Mouse (Mus musculus) forebrain, postnatal 0 days (tissue): ENCODE data around the gene Prdm16. TPM values are rescaled to one million over a fixed set of nuclear protein-coding genes. Genes with fewer than 3 reads are reported as not detected.

Experiments
- ATAC-seq: fragments of 200-750 bp; cut with Nextera tagmentation; 2 replicates; pipeline ENCODE4 v1.8.0; 2017; ENCODE audit warnings: mild to moderate bottlenecking, moderate library complexity
- DNase-seq: peaks from one replicate; pipeline ENCODE4 v3.0.0-alpha.2; 2015
- H3K27ac ChIP-seq: fragments of 300-500 bp; sonication (generic); 2 replicates; pipeline ENCODE4 v1.5.1; 2014; ENCODE audit warnings: low read depth, mild to moderate bottlenecking, antibody characterized with exemption, low read length, moderate library complexity, mixed read lengths
- H3K27me3 ChIP-seq: fragments of 300-500 bp; sonication (generic); 2 replicates; pipeline ENCODE4 v1.6.1; 2014; ENCODE audit warnings: mild to moderate bottlenecking, low read length, mixed read lengths; ENCODE audit not compliant: insufficient read depth
- H3K36me3 ChIP-seq: fragments of 300-500 bp; sonication (generic); 2 replicates; pipeline ENCODE4 v1.6.1; 2014; ENCODE audit warnings: mild to moderate bottlenecking, moderate library complexity; ENCODE audit not compliant: insufficient read depth
- H3K4me1 ChIP-seq: fragments of 300-500 bp; sonication (generic); 2 replicates; pipeline ENCODE4 v1.6.1; 2014; ENCODE audit warnings: antibody characterized with exemption; ENCODE audit not compliant: insufficient read depth
- H3K4me2 ChIP-seq: fragments of 300-500 bp; sonication (generic); 2 replicates; pipeline ENCODE4 v1.6.1; 2014; ENCODE audit warnings: low read depth, mild to moderate bottlenecking, moderate library complexity
- H3K4me3 ChIP-seq: fragments of 300-500 bp; sonication (generic); 2 replicates; pipeline ENCODE4 v1.5.1; 2014; ENCODE audit warnings: low read depth, low read length, mixed read lengths
- H3K9ac ChIP-seq: fragments of 300-500 bp; sonication (generic); 2 replicates; pipeline ENCODE4 v1.6.1; 2014; ENCODE audit warnings: mild to moderate bottlenecking
- H3K9me3 ChIP-seq: fragments of 300-500 bp; sonication (generic); 2 replicates; pipeline ENCODE4 v1.6.1; 2016; ENCODE audit warnings: low read length
- CTCF ChIP-seq: sonication (generic); IDR thresholded peaks from 2 replicates; pipeline ENCODE4 v1.5.1; 2016; ENCODE audit warnings: antibody characterized with exemption, control low read depth, low read depth
- WGBS: fragments of 180-500 bp; shearing (Covaris S2); extraction: QIAGEN DNeasy Blood & Tissue Kit; methylation state at CpG from one replicate; pipeline ENCODE4 v1.1.7; 2014; 5-methylcytosine and 5-hydroxymethylcytosine counted together
- polyA plus RNA-seq: library from polyadenylated mRNA; unstranded; fragments of >200 nt; fragmentation: Nextera tagmentation; extraction: Ambion mirVana; gene quantifications from 2 replicates; pipeline ENCODE4 v1.2.1, GENCODE M21; 2015
- total RNA-seq: library from RNA; depleted of rRNA; stranded (reverse); fragments of >200 nt; gene quantifications from 2 replicates; pipeline ENCODE4 v1.2.3, GENCODE M21; 2014

Gene Prdm16
- total and polyA plus RNA-seq, 2 experiments from 2014 or later, result 10.7 to 16.3 TPM

DNA sequence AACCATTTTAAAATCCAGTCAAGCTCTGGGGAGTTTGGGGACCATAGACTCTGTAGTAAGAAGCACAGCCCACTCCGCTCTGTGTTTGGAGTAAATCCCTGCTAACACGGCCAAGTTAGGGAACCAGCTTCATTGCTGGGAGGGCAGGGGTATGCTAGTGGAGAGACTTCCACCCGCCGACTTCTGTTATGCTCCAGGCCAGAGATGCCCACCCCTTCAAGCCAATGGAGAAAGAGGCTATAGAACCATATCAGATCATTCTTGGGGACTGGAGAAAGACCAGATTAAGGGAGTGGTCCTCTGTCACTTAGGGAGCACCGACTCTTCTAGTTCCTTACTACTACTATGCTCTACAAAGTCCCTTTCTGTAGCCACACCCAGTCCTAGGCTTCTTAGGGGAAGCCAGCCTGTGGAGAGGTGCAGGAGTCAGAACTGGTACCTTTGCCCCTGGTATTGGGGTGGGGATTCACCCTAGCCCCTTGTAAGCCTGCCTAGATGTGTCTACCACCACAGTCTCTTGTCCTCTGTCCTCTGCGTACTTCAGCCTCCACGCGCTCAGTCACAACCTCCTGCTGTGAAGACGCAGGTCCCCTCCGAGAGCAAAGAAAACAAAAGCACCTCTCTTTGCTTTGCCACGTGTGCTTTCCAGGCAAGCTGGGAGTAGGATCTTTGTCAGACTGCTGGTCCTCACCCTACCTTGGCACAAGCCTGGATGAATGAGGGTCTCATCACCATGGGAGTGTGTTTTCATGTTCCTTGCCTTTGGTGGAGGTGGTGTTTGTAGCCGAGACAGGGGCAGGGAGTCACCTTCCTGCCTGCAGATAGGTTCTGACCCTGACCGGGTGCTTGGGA is 3.1 kb upstream of the Prdm16 start:
- H3K4me3 ChIP-seq, result no peak overlapping the region
- no peaks in the 10 kb centered on the region for H3K9me3 ChIP-seq
- H3K4me2 ChIP-seq, result peak overlapping the region; percentile 61
- H3K27ac ChIP-seq, result no peak overlapping the region
- H3K9ac ChIP-seq, result no peak overlapping the region
- DNase-seq (no peak), ATAC-seq (no peak)
- TF ChIP-seq CTCF, result no peak
- H3K27me3 ChIP-seq, result peaks cover 45% of the 10 kb centered on the region
- no peaks in the 10 kb centered on the region for H3K36me3 ChIP-seq
- WGBS, result 30% methylated on average over 13 of the region's 13 CpGs
- no peaks in the 10 kb centered on the region; the same call in 1 of the 2 replicates for H3K4me1 ChIP-seq

DNA sequence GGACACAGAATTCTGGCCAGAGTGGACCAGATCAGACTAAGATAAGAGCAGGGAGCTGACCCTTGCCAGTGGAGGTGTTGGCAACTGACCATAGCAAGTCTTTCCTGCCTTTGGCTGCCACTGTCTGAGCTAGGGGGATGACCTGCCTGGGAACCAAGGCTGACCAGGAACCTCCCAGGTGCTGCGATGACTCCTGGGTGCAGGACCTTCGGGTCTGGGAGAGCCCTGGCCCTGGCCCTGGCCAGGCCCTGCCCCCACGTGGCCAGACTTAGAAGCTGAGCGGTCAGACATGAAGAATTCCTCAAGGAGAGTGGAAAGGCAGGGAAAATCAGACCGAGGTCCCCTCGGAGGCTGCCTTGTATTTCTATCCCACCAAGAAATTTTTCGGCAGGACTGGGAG is 2.5 kb upstream of the Prdm16 start:
- WGBS, result 14% methylated on average over 7 of the region's 7 CpGs
- Histone ChIP-seq H3K27ac (no peak overlapping the region), H3K27me3 (peaks cover 50% of the 10 kb centered on the region), H3K4me1 (no peaks in the 10 kb centered on the region; the same call in 1 of the 2 replicates), H3K4me3 (no peak overlapping the region; the same call in 1 of the 2 replicates), H3K9ac (no peak overlapping the region), H3K36me3 (no peaks in the 10 kb centered on the region), H3K9me3 (no peaks in the 10 kb centered on the region), H3K4me2 (peak overlapping the region; percentile 61)
- DNase-seq (no peak), ATAC-seq (no peak)
- peak; percentile 26; the same call in 1 of the 2 replicates for TF ChIP-seq CTCF

DNA sequence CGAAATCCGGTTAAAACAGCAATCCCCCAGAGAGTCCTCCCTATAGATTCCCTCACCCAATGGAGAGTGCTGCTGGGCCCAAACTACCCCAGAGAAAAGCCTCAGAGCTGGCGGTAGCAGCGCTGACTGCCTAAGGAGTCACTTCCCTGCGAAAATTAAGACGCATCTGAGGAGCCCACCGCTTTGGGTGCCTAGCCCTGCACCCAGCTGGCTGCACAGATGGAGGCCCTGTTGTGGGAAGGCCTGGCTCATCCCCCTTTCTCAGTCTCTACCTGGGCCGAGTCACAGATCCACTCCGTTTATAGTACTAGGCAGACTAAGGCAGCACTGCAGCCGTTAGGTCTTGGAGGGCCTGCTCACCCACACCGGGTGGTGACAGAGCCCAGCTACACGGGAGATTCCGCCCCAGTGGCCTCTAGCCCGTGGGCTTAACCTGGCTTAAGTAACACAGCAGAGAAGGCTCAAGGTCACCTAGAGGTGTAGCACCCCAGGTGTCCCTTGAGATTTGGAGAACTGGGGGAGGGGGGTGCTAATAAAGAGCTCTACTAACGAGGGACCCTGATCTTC is 1.7 kb upstream of the Prdm16 start:
- Histone ChIP-seq H3K27me3 (peaks cover 50% of the 10 kb centered on the region), H3K4me3 (peak overlapping the region; percentile 46), H3K9me3 (no peaks in the 10 kb centered on the region), H3K36me3 (no peaks in the 10 kb centered on the region), H3K4me1 (no peaks in the 10 kb centered on the region; the same call in 1 of the 2 replicates), H3K4me2 (peak overlapping the region; percentile 61), H3K27ac (peak overlapping the region; percentile 82; the same call in 1 of the 2 replicates), H3K9ac (peak overlapping the region; percentile 51)
- no peak for TF ChIP-seq CTCF
- ATAC-seq (no peak), DNase-seq (no peak)
- WGBS, result 12% methylated on average over 15 of the region's 15 CpGs

DNA sequence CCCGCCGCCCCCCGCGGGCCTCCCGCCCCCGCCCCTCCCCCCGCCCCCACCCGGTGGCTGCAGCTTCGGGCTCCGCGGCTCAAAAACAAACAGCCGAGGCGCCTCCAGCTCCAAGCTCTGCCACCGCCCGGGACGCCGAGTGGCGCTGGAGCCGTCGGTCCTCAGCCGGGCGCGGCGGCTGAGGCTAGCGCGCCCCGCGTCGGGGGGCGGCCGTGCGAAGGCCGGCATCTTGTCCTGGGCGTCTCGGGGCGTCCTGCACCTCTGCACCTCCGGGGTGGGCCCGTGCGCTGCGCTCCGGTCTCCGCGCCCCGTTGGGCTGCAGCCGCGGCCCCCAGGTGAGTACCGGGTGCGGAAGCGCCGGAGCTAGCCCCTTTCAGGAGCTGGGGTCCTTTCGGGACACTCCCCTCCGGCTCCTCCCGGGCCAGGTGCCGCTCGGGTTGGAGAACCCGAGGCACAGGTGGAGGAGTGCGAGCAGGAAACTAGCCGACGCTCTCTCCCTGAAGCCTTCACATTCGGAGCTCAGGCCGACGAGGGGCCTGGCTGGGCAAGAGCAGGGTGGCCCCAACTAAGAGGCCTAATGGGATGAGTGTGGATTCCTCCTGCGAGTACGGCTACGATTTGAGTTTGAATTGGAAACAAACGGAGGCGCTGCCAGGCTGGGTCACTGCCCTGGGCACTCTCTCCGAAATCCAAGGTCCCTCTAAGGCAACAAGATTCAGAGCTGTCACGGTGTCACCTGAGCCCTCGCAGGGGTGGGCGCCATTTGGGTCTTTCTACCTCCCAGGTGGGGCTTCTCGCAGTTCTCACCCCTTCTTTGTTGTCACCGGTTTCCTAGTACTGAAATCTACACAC is 1.0 kb upstream of the Prdm16 start:
- DNase-seq (no peak), ATAC-seq (no peak)
- H3K36me3 ChIP-seq, result no peaks in the 10 kb centered on the region
- peak overlapping the region; percentile 46 for H3K4me3 ChIP-seq
- H3K4me1 ChIP-seq, result no peaks in the 10 kb centered on the region; the same call in 1 of the 2 replicates
- H3K27me3 ChIP-seq, result peaks cover 43% of the 10 kb centered on the region
- no peak for TF ChIP-seq CTCF
- no peaks in the 10 kb centered on the region for H3K9me3 ChIP-seq
- H3K9ac ChIP-seq, result peak overlapping the region; percentile 51
- peak overlapping the region; percentile 61 for H3K4me2 ChIP-seq
- H3K27ac ChIP-seq, result peak overlapping the region; percentile 82
- WGBS, result 1% methylated on average over 62 of the region's 73 CpGs

DNA sequence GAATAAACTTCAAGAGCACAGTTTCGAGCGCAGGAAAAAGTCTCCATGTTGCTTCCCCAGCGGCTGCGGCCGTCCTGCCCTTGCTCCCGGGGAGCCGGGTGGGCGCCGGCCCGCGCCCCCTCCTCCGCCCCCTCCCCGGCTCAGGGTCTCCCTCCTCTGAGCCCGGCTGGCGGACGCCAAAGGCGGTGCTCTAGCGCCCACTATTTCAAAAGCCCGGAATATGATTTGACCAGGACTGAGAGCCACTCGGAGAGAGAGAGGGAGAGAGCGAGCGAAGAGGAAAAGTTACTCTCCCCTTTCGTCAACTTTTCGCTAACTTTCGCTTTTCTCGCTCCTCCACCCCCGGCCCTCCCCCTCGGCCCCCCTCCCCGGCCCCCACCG is 630 bp downstream of the Prdm16 start:
- 3% methylated on average over 26 of the region's 30 CpGs for WGBS
- Histone ChIP-seq H3K27me3 (peaks cover 41% of the 10 kb centered on the region), H3K27ac (peak overlapping the region; percentile 82), H3K4me2 (peak overlapping the region; percentile 61), H3K36me3 (no peaks in the 10 kb centered on the region), H3K4me1 (no peaks in the 10 kb centered on the region; the same call in 1 of the 2 replicates), H3K4me3 (peak overlapping the region; percentile 46), H3K9ac (peak overlapping the region; percentile 51), H3K9me3 (no peaks in the 10 kb centered on the region)
- peak; percentile 38 for TF ChIP-seq CTCF
- ATAC-seq (peak; percentile 56), DNase-seq (peak; percentile 72)

DNA sequence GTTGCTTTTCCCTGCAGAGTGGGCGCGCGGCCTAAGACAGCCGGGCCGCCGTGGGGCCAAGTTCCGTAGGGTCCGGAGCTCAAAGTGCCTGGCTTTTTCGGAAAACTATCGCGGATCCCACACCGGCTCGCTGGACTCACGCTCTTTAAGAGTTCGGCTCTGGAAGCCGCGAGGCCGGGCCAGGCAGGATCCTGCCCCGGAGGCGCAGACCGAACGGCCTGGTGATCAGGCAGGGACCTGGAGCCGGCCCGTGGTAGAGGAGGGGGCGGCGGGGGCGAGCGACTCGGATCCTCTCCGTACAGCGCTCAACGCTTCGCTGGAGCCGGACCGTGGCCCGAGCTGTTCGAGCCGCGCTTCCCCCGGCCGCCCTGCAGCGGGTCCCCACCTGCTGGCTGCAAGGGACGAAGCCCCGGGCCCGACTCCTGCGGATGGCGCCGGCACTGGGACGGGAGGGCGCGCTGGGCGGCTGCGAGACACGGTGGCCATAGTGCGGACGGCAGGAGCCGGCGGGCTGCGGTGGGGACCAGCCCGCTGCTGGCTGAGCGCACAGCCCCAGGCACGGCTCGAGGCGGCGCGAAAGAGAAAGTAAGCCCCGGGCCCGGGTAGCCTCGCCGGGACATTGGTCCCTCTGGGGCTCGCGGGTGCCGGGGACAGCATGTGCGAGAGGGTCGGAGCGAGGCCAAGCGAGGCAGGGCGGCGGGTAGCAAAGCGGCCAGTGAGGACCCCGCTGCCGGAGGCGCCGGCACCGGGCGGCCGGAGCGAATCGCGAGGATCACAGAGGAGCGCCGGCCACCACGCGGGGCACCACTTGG is 1.2 kb downstream of the Prdm16 start:
- DNase-seq (no peak), ATAC-seq (peak; percentile 38; the same call in 1 of the 2 replicates)
- peak overlapping the region; percentile 51 for H3K9ac ChIP-seq
- H3K4me1 ChIP-seq, result no peaks in the 10 kb centered on the region; the same call in 1 of the 2 replicates
- H3K36me3 ChIP-seq, result no peaks in the 10 kb centered on the region
- TF ChIP-seq CTCF, result no peak
- H3K27ac ChIP-seq, result peak overlapping the region; percentile 82
- H3K27me3 ChIP-seq, result peaks cover 38% of the 10 kb centered on the region
- peak overlapping the region; percentile 61 for H3K4me2 ChIP-seq
- H3K9me3 ChIP-seq, result no peaks in the 10 kb centered on the region
- H3K4me3 ChIP-seq, result peak overlapping the region; percentile 46
- 1% methylated on average over 92 of the region's 94 CpGs for WGBS
